22 mouse cellular contexts compared by ENCODE assay signal in genomic region chr9:115201264-115201663, GRCm38 (mm10).
DNase-seq lines count a peak whose midpoint lies in the region; TF ChIP-seq lines count a peak whose summit lies in the region.
"Had no signal": no experiment of that assay in that cellular context is flagged by ENCODE, and none has a peak within 500 bp of the region (broad histone marks: within the 10 kb centered on the region; RNA-seq: fewer than 3 reads in every experiment).

No protein-coding gene starts in this region.

- no peak for TF ChIP-seq CTCF in testis, adult 2 months (IDR thresholded peaks at IDR 0.05; ENCODE audit: control insufficient read depth, insufficient read depth, insufficient replicate concordance, low read depth, low read length)

- TF ChIP-seq POLR2A in testis, adult 2 months (IDR thresholded peaks at IDR 0.05; ENCODE audit: control insufficient read depth, low read depth, low read length) = no peak

- H3K4me1 ChIP-seq in testis, adult 2 months (ENCODE audit: control insufficient read depth, insufficient read depth, low read length) = 0 out of 2 replicates have a peak, but pooled peaks cover 2% of the 10 kb centered on the region
- H3K4me1 ChIP-seq: forebrain, embryonic 15.5 days had no signal

- H3K27ac ChIP-seq in testis, adult 2 months (ENCODE audit: control insufficient read depth, insufficient read depth, low read depth, low read length) = no peak overlapping the region
- H3K27ac ChIP-seq: embryonic facial prominence, embryonic 10.5 days; embryonic facial prominence, embryonic 12.5 days; forebrain, embryonic 13.5 days; forebrain, embryonic 15.5 days had no signal

- H3K36me3 ChIP-seq in testis, adult 2 months (ENCODE audit: control insufficient read depth, insufficient read depth, low read length) = no peaks in the 10 kb centered on the region
- H3K36me3 ChIP-seq: embryonic facial prominence, embryonic 10.5 days; embryonic facial prominence, embryonic 12.5 days; forebrain, embryonic 15.5 days; G1E had no signal

- no peaks in the 10 kb centered on the region for H3K27me3 ChIP-seq in testis, adult 2 months (ENCODE audit: control insufficient read depth, insufficient read depth, low read length)
- H3K27me3 ChIP-seq: CH12.LX; embryonic facial prominence, embryonic 12.5 days; forebrain, embryonic 13.5 days; forebrain, embryonic 15.5 days; Patski had no signal

- peak overlapping the region; percentile 8 for H3K4me3 ChIP-seq in testis, adult 2 months (ENCODE audit: control insufficient read depth, low read depth, low read length)
- H3K4me3 ChIP-seq: embryonic facial prominence, embryonic 10.5 days; embryonic facial prominence, embryonic 12.5 days; forebrain, embryonic 13.5 days; forebrain, embryonic 15.5 days had no signal

- DNase-seq in adrenal gland, adult (ENCODE audit: inconsistent age in 2 of 2, low spot score in 1 of 2) = peak; percentile 27 to 62
- DNase-seq in adrenal gland, postnatal 25 days = no peak
- peak; percentile 24 to 35 for DNase-seq in adrenal gland, postnatal 36 days
- no peak for DNase-seq in adrenal gland, postnatal 4 days (ENCODE audit: low spot score in 2 of 2)
- no peak for DNase-seq in testis, postnatal 10 days (ENCODE audit: low spot score)
- DNase-seq in layer of hippocampus, postnatal 14 days (ENCODE audit: low spot score in 2 of 2) = no peak
- DNase-seq: adrenal gland, postnatal 10 days; B cell, adult 2 months; cerebellum, adult 11-12 months; cerebellum, adult 2 months; cerebellum, adult 9-10 months; cerebellum, postnatal 10 days; cerebellum, postnatal 25 days; forebrain, postnatal 0 days had no signal

Comparison
In these comparisons a context has a peak if more than half of its experiments do, and no peak if none do; other contexts are left out.
1. DNase-seq: peak in adrenal gland, adult (2 of 2) and adrenal gland, postnatal 36 days (2 of 2); none in adrenal gland, postnatal 25 days (single experiment), adrenal gland, postnatal 4 days (0 of 2), testis, postnatal 10 days (single experiment) and layer of hippocampus, postnatal 14 days (0 of 2).